Mouse (Mus musculus) cerebellum, adult 2 months (tissue): Measurements from ENCODE around the gene Zfand6.

Source experiments
- CTCF ChIP-seq: fragments of 200-500 bp; IDR thresholded peaks from 2 replicates; pipeline ENCODE4 v1.5.1; 2011; ENCODE audit warnings: low read depth, mild to moderate bottlenecking, control low read depth, low read length, moderate library complexity, borderline replicate concordance; ENCODE audit not compliant: insufficient read depth
- POLR2A ChIP-seq: fragments of 200-500 bp; IDR thresholded peaks from 2 replicates; pipeline ENCODE4 v1.6.1; 2011; ENCODE audit warnings: low read length, control low read depth, borderline replicate concordance; ENCODE audit not compliant: insufficient read depth

DNA sequence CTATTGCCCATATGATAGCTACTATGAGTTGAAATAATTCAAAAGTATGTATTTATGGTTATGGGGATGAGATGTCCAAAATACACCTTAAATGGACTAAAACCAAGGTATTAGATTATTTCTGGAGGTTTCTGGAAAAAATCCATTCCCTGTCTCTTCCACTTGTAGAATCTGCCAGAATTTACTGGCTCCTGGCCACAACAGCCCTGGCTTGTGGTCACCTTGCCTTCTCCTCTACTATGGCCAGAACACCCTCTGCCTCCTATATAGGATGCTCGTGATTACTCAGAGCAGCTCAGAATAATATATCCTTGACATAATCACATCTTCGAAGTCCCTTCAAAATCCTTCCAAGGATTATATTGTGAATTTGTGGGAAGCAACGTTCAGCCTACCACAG is 125.5 kb downstream of the Zfand6 start:
- TF ChIP-seq CTCF (no peak), POLR2A (no peak)
